29 mouse cellular contexts compared by ENCODE assay signal in the genomic region with DNA sequence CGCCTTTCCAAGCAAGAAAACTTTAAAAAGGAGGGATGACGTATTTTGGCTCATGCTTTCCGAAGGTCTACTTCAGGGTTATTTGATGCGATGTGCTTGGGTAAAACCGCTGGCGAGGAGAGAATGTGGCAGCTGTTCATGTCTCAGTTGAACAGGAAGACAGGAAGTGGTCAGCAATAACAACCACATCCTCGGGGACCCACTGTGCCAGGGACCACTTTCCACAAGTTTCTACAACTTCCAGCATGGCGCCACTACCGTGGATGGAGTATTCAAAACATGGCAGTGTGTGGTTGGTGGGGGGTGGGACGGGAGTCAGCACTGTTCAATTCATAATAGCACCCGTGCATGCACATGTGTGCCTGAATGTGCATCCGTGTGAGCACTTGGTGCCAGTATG. TPM values are rescaled to one million over a fixed set of nuclear protein-coding genes. Genes with fewer than 3 reads are reported as not detected.
DNase-seq lines count a peak whose midpoint lies in the region; ATAC-seq lines count a peak whose summit lies in the region.
"Had no signal": no experiment of that assay in that cellular context is flagged by ENCODE, and none has a peak within 500 bp of the region (broad histone marks: within the 10 kb centered on the region; RNA-seq: fewer than 3 reads in every experiment).

No protein-coding gene starts in this region.

- no peaks in the 10 kb centered on the region for H3K4me1 ChIP-seq in midbrain, embryonic 11.5 days (ENCODE audit: control insufficient read depth, insufficient read depth, low read length)
- H3K4me1 ChIP-seq in midbrain, embryonic 13.5 days (replicated peaks), result no peaks in the 10 kb centered on the region
- H3K4me1 ChIP-seq: embryonic facial prominence, embryonic 13.5 days; embryonic facial prominence, embryonic 15.5 days; forebrain, embryonic 10.5 days; forebrain, embryonic 12.5 days had no signal

- H3K9me3 ChIP-seq in midbrain, embryonic 11.5 days (ENCODE audit: control insufficient read depth, low read length), result no peaks in the 10 kb centered on the region
- no peaks in the 10 kb centered on the region for H3K9me3 ChIP-seq in midbrain, embryonic 13.5 days
- H3K9me3 ChIP-seq: embryonic facial prominence, embryonic 13.5 days; embryonic facial prominence, embryonic 15.5 days; forebrain, embryonic 12.5 days; G1E had no signal

- H3K36me3 ChIP-seq in midbrain, embryonic 11.5 days (ENCODE audit: control insufficient read depth, insufficient read depth, low read length), result peaks cover 60% of the 10 kb centered on the region
- H3K36me3 ChIP-seq in midbrain, embryonic 13.5 days, result peaks cover 98% of the 10 kb centered on the region

- H3K4me2 ChIP-seq in midbrain, embryonic 11.5 days, result no peak overlapping the region
- H3K4me2 ChIP-seq in midbrain, embryonic 13.5 days (replicated peaks), result no peak overlapping the region
- H3K4me2 ChIP-seq: embryonic facial prominence, embryonic 13.5 days; embryonic facial prominence, embryonic 15.5 days; forebrain, embryonic 12.5 days had no signal

- no peaks in the 10 kb centered on the region for H3K27me3 ChIP-seq in midbrain, embryonic 11.5 days (ENCODE audit: control insufficient read depth, insufficient read depth, low read length)
- H3K27me3 ChIP-seq in midbrain, embryonic 13.5 days, result no peaks in the 10 kb centered on the region
- H3K27me3 ChIP-seq: CH12.LX; embryonic facial prominence, embryonic 13.5 days; embryonic facial prominence, embryonic 15.5 days; forebrain, embryonic 12.5 days; Patski had no signal

- DNase-seq in midbrain, embryonic 11.5 days (ENCODE audit: low spot score, missing footprints), result peak; percentile 76
- peak; percentile 20 for DNase-seq in thymus, postnatal 0 days (ENCODE audit: low spot score)
- DNase-seq in thymus, postnatal 36 days, result no peak
- no peak for DNase-seq in adrenal gland, adult (ENCODE audit: inconsistent age in 2 of 2, low spot score in 1 of 2)
- no peak for DNase-seq in right cerebral cortex, adult 18-20 months
- DNase-seq: adrenal gland, adult 2 months; adrenal gland, postnatal 10 days; adrenal gland, postnatal 25 days; B cell, adult 2 months; cerebellum, adult 11 months; cerebellum, adult 18-20 months; cerebellum, adult 8-10 months; cerebellum, adult 9-11 months; cerebellum, postnatal 14 days; cerebellum, postnatal 36 days had no signal

- 94% methylated on average over 12 of the region's 12 CpGs for WGBS in midbrain, embryonic 11.5 days
- 95% methylated on average over 12 of the region's 12 CpGs for WGBS in midbrain, embryonic 13.5 days

- no peak overlapping the region for H3K4me3 ChIP-seq in midbrain, embryonic 11.5 days (ENCODE audit: low read depth, low read length)
- no peak overlapping the region for H3K4me3 ChIP-seq in midbrain, embryonic 13.5 days (replicated peaks)
- H3K4me3 ChIP-seq: embryonic facial prominence, embryonic 13.5 days; embryonic facial prominence, embryonic 15.5 days; erythroblast, embryonic 14.5 days; forebrain, embryonic 10.5 days; forebrain, embryonic 12.5 days had no signal

- H3K9ac ChIP-seq in midbrain, embryonic 11.5 days (ENCODE audit: low read length), result no peak overlapping the region
- no peak overlapping the region for H3K9ac ChIP-seq in midbrain, embryonic 13.5 days (replicated peaks)
- H3K9ac ChIP-seq: embryonic facial prominence, embryonic 13.5 days; embryonic facial prominence, embryonic 15.5 days; forebrain, embryonic 12.5 days had no signal

- ATAC-seq in midbrain, embryonic 11.5 days (ENCODE audit: low FRiP score), result no peak
- no peak for ATAC-seq in midbrain, embryonic 13.5 days
- ATAC-seq in common myeloid progenitor, adult 5-6 weeks (replicated peaks; ENCODE audit: low read depth, poor library complexity, severe bottlenecking), result peak; percentile 53; the same call in 1 of the 2 replicates
- ATAC-seq: activated CD4-positive, CD25-positive, alpha-beta regulatory T cell, adult 4 months; CD4-positive, CD25-positive, alpha-beta regulatory T cell, adult 4 months; forebrain, embryonic 14.5 days; forebrain, embryonic 16.5 days; Patski had no signal

- no peak overlapping the region for H3K27ac ChIP-seq in midbrain, embryonic 11.5 days (ENCODE audit: low read depth, low read length)
- H3K27ac ChIP-seq in midbrain, embryonic 13.5 days, result no peak overlapping the region
- H3K27ac ChIP-seq: embryonic facial prominence, embryonic 13.5 days; embryonic facial prominence, embryonic 15.5 days; forebrain, embryonic 10.5 days; forebrain, embryonic 12.5 days had no signal

RNA-seq across cellular contexts. Expression of gene Slc29a4, which starts 38.0 kb away (rescaled TPM):
- 22.8 and 23.2 TPM in 2 replicates for polyA plus RNA-seq in midbrain, embryonic 11.5 days (2014; fragmentation: Nextera tagmentation; extraction: Ambion mirVana)
- 61.9 and 70.6 TPM in 2 replicates for polyA plus RNA-seq in midbrain, embryonic 13.5 days (2015; fragmentation: Nextera tagmentation; extraction: Ambion mirVana)
- 0.44 and 0.59 TPM in 2 replicates for polyA plus RNA-seq in thymus, postnatal 0 days (2015; fragmentation: Nextera tagmentation; extraction: Ambion mirVana)
- not detected in 2 replicates for total RNA-seq in common myeloid progenitor, adult 5-6 weeks (2017)
- total RNA-seq: CH12.LX had no signal
- polyA plus RNA-seq: erythroblast, embryonic 14.5 days; G1E had no signal

Comparison
In these comparisons a context has a peak if more than half of its experiments do, and no peak if none do; other contexts are left out.
1. DNase-seq: peak in midbrain, embryonic 11.5 days (single experiment) and thymus, postnatal 0 days (single experiment); none in thymus, postnatal 36 days (0 of 2), adrenal gland, adult (0 of 2) and right cerebral cortex, adult 18-20 months (single experiment).
2. RNA of gene Slc29a4, which starts 38.0 kb away (polyA plus RNA-seq): 61.9 to 70.6 TPM in midbrain, embryonic 13.5 days and 22.8 to 23.2 TPM in midbrain, embryonic 11.5 days; 0.44 to 0.59 TPM in thymus, postnatal 0 days; every median in the first group is over 10 times any median in the second.